Mouse (Mus musculus) hindbrain, embryonic 14.5 days (tissue): ENCODE data around the gene Ebf3. TPM values are rescaled to one million over a fixed set of nuclear protein-coding genes. Genes with fewer than 3 reads are reported as not detected.

Experiments used
- ATAC-seq: fragments of 200-750 bp; cut with Nextera tagmentation; 2 replicates; pipeline ENCODE4 v1.8.0; 2017; ENCODE audit warnings: moderate number of reproducible peaks, mild to moderate bottlenecking, moderate TSS enrichment, moderate library complexity; ENCODE audit not compliant: low FRiP score
- DNase-seq: peaks from one replicate; pipeline ENCODE4 v3.0.0-alpha.2; 2015; ENCODE audit warnings: low spot score
- H3K27ac ChIP-seq: fragments of 300-500 bp; sonication (generic); 2 replicates; pipeline ENCODE4 v1.5.1; 2014; ENCODE audit warnings: mild to moderate bottlenecking, moderate library complexity
- H3K27me3 ChIP-seq: fragments of 300-500 bp; sonication (generic); 2 replicates; pipeline ENCODE4 v1.6.1; 2014; ENCODE audit warnings: mild to moderate bottlenecking, low read length, mixed read lengths; ENCODE audit not compliant: control insufficient read depth, insufficient read depth
- H3K36me3 ChIP-seq: fragments of 300-500 bp; sonication (generic); replicated peaks from 2 replicates; pipeline ENCODE4 v1.6.1; 2014; ENCODE audit not compliant: control insufficient read depth, insufficient read depth
- H3K4me1 ChIP-seq: fragments of 300-500 bp; sonication (generic); replicated peaks from 2 replicates; pipeline ENCODE4 v1.6.1; 2014; ENCODE audit warnings: antibody characterized with exemption, low read length, mixed read lengths; ENCODE audit not compliant: control insufficient read depth, insufficient read depth
- H3K4me2 ChIP-seq: fragments of 300-500 bp; sonication (generic); replicated peaks from 2 replicates; pipeline ENCODE4 v1.6.1; 2014; ENCODE audit warnings: mild to moderate bottlenecking, moderate library complexity
- H3K4me3 ChIP-seq: fragments of 300-500 bp; sonication (generic); replicated peaks from 2 replicates; pipeline ENCODE4 v1.5.1; 2014; ENCODE audit warnings: mild to moderate bottlenecking, low read length
- H3K9ac ChIP-seq: fragments of 300-500 bp; sonication (generic); 2 replicates; pipeline ENCODE4 v1.6.1; 2014
- H3K9me3 ChIP-seq: fragments of 300-500 bp; sonication (generic); 2 replicates; pipeline ENCODE4 v1.6.1; 2016; ENCODE audit warnings: low read length; ENCODE audit not compliant: control insufficient read depth
- WGBS: fragments of 180-500 bp; shearing (Covaris S2); extraction: QIAGEN DNeasy Blood & Tissue Kit; methylation state at CpG from one replicate; pipeline ENCODE4 v1.1.7; 2014; 5-methylcytosine and 5-hydroxymethylcytosine counted together
- polyA plus RNA-seq: library from polyadenylated mRNA; unstranded; fragments of >200 nt; fragmentation: Nextera tagmentation; extraction: Ambion mirVana; gene quantifications from 2 replicates; pipeline ENCODE4 v1.2.1, GENCODE M21; 2014

Ebf3 gene
- polyA plus RNA-seq, 1 experiment from 2014 or later = 32.8 TPM

GRCm38 (mm10) chr7:137268452-137269155, 45.6 kb downstream of the Ebf3 start:
- WGBS = 73% methylated on average over 8 of the region's 8 CpGs
- DNase-seq (no peak), ATAC-seq (no peak)
- Histone ChIP-seq H3K9me3 (no peaks in the 10 kb centered on the region), H3K27me3 (no peaks in the 10 kb centered on the region), H3K36me3 (no peaks in the 10 kb centered on the region), H3K9ac (no peak overlapping the region), H3K27ac (peak overlapping the region; percentile 22; the same call in 1 of the 2 replicates), H3K4me2 (peak overlapping the region; percentile 15; the same call in 1 of the 2 replicates), H3K4me3 (no peak overlapping the region), H3K4me1 (peaks cover 78% of the 10 kb centered on the region)

- Histone ChIP-seq H3K4me2 (peak overlapping the region; percentile 50), H3K9ac (peak overlapping the region; percentile 51), H3K27me3 (no peaks in the 10 kb centered on the region), H3K4me3 (no peak overlapping the region), H3K36me3 (no peaks in the 10 kb centered on the region), H3K4me1 (peaks cover 76% of the 10 kb centered on the region), H3K9me3 (no peaks in the 10 kb centered on the region), H3K27ac (peak overlapping the region; percentile 22; the same call in 1 of the 2 replicates)
- DNase-seq = no peak
- peak; percentile 52; the same call in 1 of the 2 replicates for ATAC-seq
- WGBS = 62% methylated on average over 9 of the region's 9 CpGs
These were observed 46.8 kb downstream of the Ebf3 start for GRCm38 (mm10) chr7:137267441-137267840.

GRCm38 (mm10) chr7:137266575-137266974, 47.7 kb downstream of the Ebf3 start:
- Histone ChIP-seq H3K9ac (peak overlapping the region; percentile 51), H3K4me2 (peak overlapping the region; percentile 50), H3K9me3 (no peaks in the 10 kb centered on the region), H3K4me3 (0 out of 2 replicates have a peak overlapping the region, but pooled peaks have one; percentile 1), H3K4me1 (peaks cover 73% of the 10 kb centered on the region), H3K27ac (peak overlapping the region; percentile 68), H3K27me3 (no peaks in the 10 kb centered on the region), H3K36me3 (no peaks in the 10 kb centered on the region)
- DNase-seq = no peak
- WGBS = 10% methylated on average over 17 of the region's 17 CpGs
- ATAC-seq = no peak

- H3K4me1 ChIP-seq = peaks cover 55% of the 10 kb centered on the region
- no peaks in the 10 kb centered on the region for H3K36me3 ChIP-seq
- no peak for DNase-seq
- no peaks in the 10 kb centered on the region for H3K27me3 ChIP-seq
- no peak overlapping the region for H3K4me2 ChIP-seq
- no peak for ATAC-seq
- H3K9me3 ChIP-seq = no peaks in the 10 kb centered on the region
- no peak overlapping the region for H3K9ac ChIP-seq
- H3K4me3 ChIP-seq = no peak overlapping the region
- no peak overlapping the region for H3K27ac ChIP-seq
- WGBS = 75% methylated on average over 8 of the region's 8 CpGs
These were observed 51.9 kb downstream of the Ebf3 start for GRCm38 (mm10) chr7:137262330-137262729.

- Histone ChIP-seq H3K9ac (0 out of 2 replicates have a peak overlapping the region, but pooled peaks have one; percentile 17), H3K27me3 (no peaks in the 10 kb centered on the region), H3K4me2 (no peak overlapping the region), H3K27ac (peak overlapping the region; percentile 76), H3K36me3 (no peaks in the 10 kb centered on the region), H3K4me3 (no peak overlapping the region), H3K4me1 (peaks cover 96% of the 10 kb centered on the region), H3K9me3 (no peaks in the 10 kb centered on the region)
- ATAC-seq (peak; percentile 5; the same call in 1 of the 2 replicates), DNase-seq (no peak)
- WGBS = 23% methylated on average over 11 of the region's 11 CpGs
These were observed 67.9 kb downstream of the Ebf3 start for GRCm38 (mm10) chr7:137246213-137246872.

GRCm38 (mm10) chr7:137244839-137245238, 69.4 kb downstream of the Ebf3 start:
- no peak for DNase-seq
- no peaks in the 10 kb centered on the region for H3K27me3 ChIP-seq
- no peak; the same call in 1 of the 2 replicates for ATAC-seq
- no peaks in the 10 kb centered on the region for H3K36me3 ChIP-seq
- H3K27ac ChIP-seq = peak overlapping the region; percentile 86
- no peak overlapping the region for H3K4me2 ChIP-seq
- no peaks in the 10 kb centered on the region for H3K9me3 ChIP-seq
- WGBS = 40% methylated on average over 7 of the region's 7 CpGs
- no peak overlapping the region for H3K4me3 ChIP-seq
- peaks cover 98% of the 10 kb centered on the region for H3K4me1 ChIP-seq
- H3K9ac ChIP-seq = peak overlapping the region; percentile 46

GRCm38 (mm10) chr7:137240481-137240880, 73.8 kb downstream of the Ebf3 start:
- 65% methylated on average over 8 of the region's 8 CpGs for WGBS
- Histone ChIP-seq H3K4me2 (no peak overlapping the region), H3K9ac (no peak overlapping the region)

GRCm38 (mm10) chr7:137239542-137240133, 74.6 kb downstream of the Ebf3 start:
- Histone ChIP-seq H3K4me1 (peaks cover 77% of the 10 kb centered on the region), H3K27ac (peak overlapping the region; percentile 86), H3K27me3 (no peaks in the 10 kb centered on the region), H3K9ac (no peak overlapping the region), H3K4me2 (no peak overlapping the region), H3K4me3 (no peak overlapping the region), H3K9me3 (no peaks in the 10 kb centered on the region), H3K36me3 (peaks cover 15% of the 10 kb centered on the region; the same call in 1 of the 2 replicates)
- DNase-seq (no peak), ATAC-seq (peak; percentile 39)
- WGBS = 42% methylated on average over 5 of the region's 5 CpGs

More at GRCm38 (mm10) chr7:137240481-137240880, 73.8 kb downstream of the Ebf3 start:
- no peak for ATAC-seq
- H3K27ac ChIP-seq = peak overlapping the region; percentile 86
- H3K9me3 ChIP-seq = no peaks in the 10 kb centered on the region
- no peak overlapping the region for H3K4me3 ChIP-seq
- H3K36me3 ChIP-seq = peaks cover 6% of the 10 kb centered on the region; the same call in 1 of the 2 replicates
- peaks cover 85% of the 10 kb centered on the region for H3K4me1 ChIP-seq
- no peaks in the 10 kb centered on the region for H3K27me3 ChIP-seq
- DNase-seq = no peak

- Histone ChIP-seq H3K4me1 (peaks cover 55% of the 10 kb centered on the region), H3K9ac (peak overlapping the region; percentile 45; the same call in 1 of the 2 replicates), H3K27ac (peak overlapping the region; percentile 86), H3K9me3 (no peaks in the 10 kb centered on the region), H3K4me2 (no peak overlapping the region), H3K36me3 (peaks cover 22% of the 10 kb centered on the region), H3K27me3 (no peaks in the 10 kb centered on the region), H3K4me3 (no peak overlapping the region)
- ATAC-seq (no peak), DNase-seq (no peak)
- 40% methylated on average over 12 of the region's 12 CpGs for WGBS
These were observed 76.8 kb downstream of the Ebf3 start for GRCm38 (mm10) chr7:137237419-137237818.
